Mouse (Mus musculus): ENCODE results near the gene Lcor. TPM values are rescaled to one million over a fixed set of nuclear protein-coding genes. Genes with fewer than 3 reads are reported as not detected.

The Lcor gene
- polyA plus RNA-seq, 1 experiment from 2014 or later: 11.4 TPM

DNA sequence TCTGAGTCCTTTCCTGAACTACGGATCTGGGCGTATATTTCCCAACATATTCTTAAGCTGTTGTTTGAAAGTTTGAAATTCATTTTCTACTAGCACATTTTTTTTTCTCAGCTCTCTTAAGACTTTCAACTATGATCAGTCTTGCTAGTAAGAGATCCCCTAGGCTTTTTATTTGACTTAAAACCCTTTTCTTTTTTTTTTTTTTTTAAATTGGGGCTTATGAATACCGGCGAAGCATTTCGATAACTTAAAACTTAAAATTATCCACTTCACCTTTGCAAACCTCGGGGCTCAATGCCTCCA, 599 bp upstream of the Lcor start:
- Histone ChIP-seq H3K4me2 (ENCODE audit: low read depth, severe bottlenecking) (peak overlapping the region; percentile 86), H3K9me3 (ENCODE audit: control insufficient read depth, low read length) (no peaks in the 10 kb centered on the region), H3K27ac (replicated peaks; ENCODE audit: low read depth, low read length) (no peak overlapping the region; the same call in 1 of the 2 replicates), H3K27me3 (ENCODE audit: control insufficient read depth, insufficient read depth, low read length) (no peaks in the 10 kb centered on the region), H3K4me3 (ENCODE audit: low read depth, low read length) (peak overlapping the region; percentile 88), H3K4me1 (ENCODE audit: control insufficient read depth, insufficient read depth, low read length) (no peaks in the 10 kb centered on the region), H3K9ac (ENCODE audit: low read length) (peak overlapping the region; percentile 90; the same call in 1 of the 2 replicates), H3K36me3 (ENCODE audit: control insufficient read depth, insufficient read depth, low read length) (no peaks in the 10 kb centered on the region)
- ATAC-seq (ENCODE audit: insufficient number of reproducible peaks, low FRiP score, low TSS enrichment, low read depth) (no peak), DNase-seq (ENCODE audit: low spot score) (no peak)
- 6% methylated on average over 6 of the region's 6 CpGs for WGBS

DNA sequence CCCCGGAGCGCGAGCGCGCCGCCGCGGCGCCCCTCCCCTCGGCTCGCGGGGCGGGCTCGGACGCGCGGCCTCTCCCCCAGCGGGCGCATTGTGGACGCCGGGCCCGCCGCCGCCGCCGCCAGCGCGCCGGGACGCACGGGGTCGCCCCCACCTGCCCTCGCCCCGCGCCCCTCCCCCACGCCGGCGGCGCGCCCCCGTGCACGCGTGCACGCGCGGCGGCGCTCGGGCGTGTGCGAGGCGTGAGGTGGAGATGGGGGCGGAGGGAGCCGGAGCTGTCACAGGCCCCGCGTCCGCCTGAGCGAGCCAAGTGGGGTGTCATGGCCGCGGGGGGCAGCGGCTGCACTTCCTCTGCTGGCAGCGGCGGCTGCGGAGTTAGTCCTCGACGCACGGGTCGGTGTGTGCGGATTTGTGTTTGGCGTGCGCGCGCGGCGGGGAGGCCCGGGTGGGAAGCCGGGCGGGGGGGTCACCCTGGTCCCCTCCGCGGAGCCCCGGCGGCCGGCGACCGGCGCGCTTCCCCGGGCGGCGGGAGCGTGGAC, 540 bp downstream of the Lcor start:
- DNase-seq (ENCODE audit: low spot score): peak; percentile 78
- Histone ChIP-seq H3K9ac (ENCODE audit: low read length) (peak overlapping the region; percentile 90), H3K4me3 (ENCODE audit: low read depth, low read length) (peak overlapping the region; percentile 88), H3K4me1 (ENCODE audit: control insufficient read depth, insufficient read depth, low read length) (no peaks in the 10 kb centered on the region), H3K27me3 (ENCODE audit: control insufficient read depth, insufficient read depth, low read length) (no peaks in the 10 kb centered on the region), H3K4me2 (ENCODE audit: low read depth, severe bottlenecking) (peak overlapping the region; percentile 86), H3K36me3 (ENCODE audit: control insufficient read depth, insufficient read depth, low read length) (no peaks in the 10 kb centered on the region), H3K27ac (replicated peaks; ENCODE audit: low read depth, low read length) (peak overlapping the region; percentile 96), H3K9me3 (ENCODE audit: control insufficient read depth, low read length) (no peaks in the 10 kb centered on the region)
- peak; percentile 79 for ATAC-seq (ENCODE audit: insufficient number of reproducible peaks, low FRiP score, low TSS enrichment, low read depth)
- WGBS: under 1% methylated on average over 54 of the region's 91 CpGs

DNA sequence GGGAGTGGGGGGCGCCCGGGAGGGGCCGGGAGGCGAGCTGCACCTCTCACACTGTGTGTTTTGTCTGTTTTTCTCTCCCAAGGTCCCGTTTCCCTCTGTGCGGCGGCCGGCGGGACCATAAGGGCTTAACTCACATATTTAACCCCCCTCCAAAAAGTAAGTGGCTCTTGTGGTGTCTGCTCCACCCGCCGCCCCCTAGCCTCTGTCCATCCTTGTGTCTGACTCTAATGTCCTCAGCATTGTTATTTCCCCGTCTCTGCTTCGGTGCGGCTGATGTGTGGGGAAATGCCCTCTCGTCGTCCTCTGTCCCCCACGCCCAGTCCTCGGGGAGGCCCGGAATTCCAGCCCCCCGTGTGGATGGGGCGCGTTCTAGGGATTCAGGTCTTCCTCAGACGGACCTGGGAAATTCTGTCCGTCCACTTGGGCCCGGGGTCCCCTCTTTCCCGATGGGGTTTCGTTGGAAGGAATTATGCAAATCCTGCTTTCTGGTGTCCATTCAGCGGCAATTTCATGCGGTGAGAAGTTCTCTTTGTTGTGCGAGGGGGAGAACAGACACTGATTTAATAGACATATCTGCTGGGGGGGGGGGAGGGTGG, 1.1 kb downstream of the Lcor start:
- Histone ChIP-seq H3K27me3 (ENCODE audit: control insufficient read depth, insufficient read depth, low read length) (no peaks in the 10 kb centered on the region), H3K9ac (ENCODE audit: low read length) (peak overlapping the region; percentile 90), H3K9me3 (ENCODE audit: control insufficient read depth, low read length) (no peaks in the 10 kb centered on the region), H3K4me2 (ENCODE audit: low read depth, severe bottlenecking) (peak overlapping the region; percentile 86), H3K4me1 (ENCODE audit: control insufficient read depth, insufficient read depth, low read length) (no peaks in the 10 kb centered on the region), H3K4me3 (ENCODE audit: low read depth, low read length) (peak overlapping the region; percentile 88), H3K27ac (replicated peaks; ENCODE audit: low read depth, low read length) (peak overlapping the region; percentile 96), H3K36me3 (ENCODE audit: control insufficient read depth, insufficient read depth, low read length) (no peaks in the 10 kb centered on the region)
- peak; percentile 52 for DNase-seq (ENCODE audit: low spot score)
- ATAC-seq (ENCODE audit: insufficient number of reproducible peaks, low FRiP score, low TSS enrichment, low read depth): 0 out of 2 replicates have a peak, but pooled peaks have one; percentile 31
- WGBS: under 1% methylated on average over 28 of the region's 30 CpGs

DNA sequence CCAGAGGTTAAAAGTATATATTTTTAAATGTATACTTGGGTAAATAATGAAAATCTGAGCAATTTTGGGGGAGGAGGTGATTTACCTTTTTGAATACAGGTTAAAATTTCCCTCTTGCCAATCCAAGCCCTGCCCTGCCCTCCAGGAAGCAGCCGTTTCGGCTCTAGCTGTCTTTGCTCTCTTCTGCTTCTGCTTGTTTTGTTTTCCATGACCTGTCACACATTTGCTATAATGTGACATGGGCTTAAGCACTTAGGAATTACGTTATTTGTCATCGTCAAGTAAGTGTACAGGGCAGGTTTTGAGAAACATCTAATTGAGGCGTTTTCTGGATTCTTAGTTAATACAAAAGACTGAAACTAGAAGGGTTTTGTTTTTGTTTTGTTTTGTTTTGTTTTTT, 1.9 kb downstream of the Lcor start:
- 42% methylated on average over 5 of the region's 5 CpGs for WGBS

DNA sequence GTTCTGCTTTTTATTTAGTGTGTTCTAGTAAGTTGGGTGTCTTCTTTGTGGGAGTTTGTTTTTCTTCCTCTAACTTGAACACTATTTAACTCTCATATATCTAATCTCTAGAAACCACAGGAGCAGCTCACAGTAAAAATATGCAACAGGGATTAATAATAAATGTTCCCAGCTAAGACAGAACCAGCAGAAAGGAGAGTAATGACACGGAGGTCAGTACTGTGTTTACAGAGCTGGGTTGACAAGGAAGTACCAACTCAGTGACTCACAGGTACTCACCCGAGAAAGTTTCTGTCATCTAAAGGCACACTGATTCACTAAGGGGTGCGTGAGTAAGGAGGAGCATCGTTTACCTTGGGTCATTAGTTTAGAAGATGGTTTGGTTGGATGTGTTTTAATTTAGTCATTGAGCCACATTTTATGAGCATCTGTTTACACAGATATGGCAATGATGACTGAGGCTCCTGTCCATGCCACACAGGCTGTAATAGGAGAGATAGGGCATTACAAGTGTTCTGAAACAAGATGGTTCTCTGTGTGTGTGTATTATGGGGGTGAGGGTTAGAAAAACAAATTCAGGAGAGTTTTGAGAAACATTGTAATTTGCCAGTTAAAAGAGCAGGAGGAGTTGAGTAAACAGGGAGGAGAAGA, 13.1 kb downstream of the Lcor start:
- no peaks in the 10 kb centered on the region for H3K4me1 ChIP-seq (ENCODE audit: control insufficient read depth, insufficient read depth, low read length)
- H3K27ac ChIP-seq (replicated peaks; ENCODE audit: low read depth, low read length): no peak overlapping the region
- no peaks in the 10 kb centered on the region for H3K36me3 ChIP-seq (ENCODE audit: control insufficient read depth, insufficient read depth, low read length)
- H3K4me3 ChIP-seq (ENCODE audit: low read depth, low read length): no peak overlapping the region
- ATAC-seq (ENCODE audit: insufficient number of reproducible peaks, low FRiP score, low TSS enrichment, low read depth) (no peak), DNase-seq (ENCODE audit: low spot score) (no peak)
- 77% methylated on average over 4 of the region's 4 CpGs for WGBS
- H3K27me3 ChIP-seq (ENCODE audit: control insufficient read depth, insufficient read depth, low read length): no peaks in the 10 kb centered on the region
- no peak overlapping the region for H3K9ac ChIP-seq (ENCODE audit: low read length)
- H3K9me3 ChIP-seq (ENCODE audit: control insufficient read depth, low read length): no peaks in the 10 kb centered on the region
- no peak overlapping the region for H3K4me2 ChIP-seq (ENCODE audit: low read depth, severe bottlenecking)

More for the DNA sequence above, 1.9 kb downstream of the Lcor start:
- Histone ChIP-seq H3K4me3 (ENCODE audit: low read depth, low read length) (no peak overlapping the region), H3K9me3 (ENCODE audit: control insufficient read depth, low read length) (no peaks in the 10 kb centered on the region), H3K4me1 (ENCODE audit: control insufficient read depth, insufficient read depth, low read length) (no peaks in the 10 kb centered on the region), H3K36me3 (ENCODE audit: control insufficient read depth, insufficient read depth, low read length) (no peaks in the 10 kb centered on the region), H3K4me2 (ENCODE audit: low read depth, severe bottlenecking) (0 out of 2 replicates have a peak overlapping the region, but pooled peaks have one; percentile 19), H3K27me3 (ENCODE audit: control insufficient read depth, insufficient read depth, low read length) (no peaks in the 10 kb centered on the region), H3K27ac (replicated peaks; ENCODE audit: low read depth, low read length) (no peak overlapping the region), H3K9ac (ENCODE audit: low read length) (no peak overlapping the region)
- no peak for ATAC-seq (ENCODE audit: insufficient number of reproducible peaks, low FRiP score, low TSS enrichment, low read depth)
- DNase-seq (ENCODE audit: low spot score): no peak

DNA sequence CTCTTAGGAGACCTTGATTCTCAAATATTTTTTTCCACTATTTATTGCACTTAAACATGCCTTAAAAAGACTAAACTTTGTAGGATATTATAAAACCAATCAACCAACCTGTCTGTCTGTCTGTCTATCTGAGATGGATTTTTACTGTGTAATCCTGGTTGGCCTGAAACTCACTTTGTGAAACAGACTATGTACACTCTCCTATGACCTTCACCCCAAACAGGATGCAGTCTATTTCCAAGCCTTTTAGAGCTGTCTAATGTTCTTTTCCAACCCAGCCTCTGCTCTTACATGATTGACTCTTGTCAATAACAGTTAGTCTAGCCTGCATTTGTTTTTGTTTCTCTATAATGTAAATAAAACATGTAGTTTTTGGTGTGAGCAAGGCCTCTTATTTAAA, 13.6 kb downstream of the Lcor start:
- Histone ChIP-seq H3K4me3 (ENCODE audit: low read depth, low read length) (no peak overlapping the region), H3K9ac (ENCODE audit: low read length) (no peak overlapping the region), H3K27me3 (ENCODE audit: control insufficient read depth, insufficient read depth, low read length) (no peaks in the 10 kb centered on the region), H3K36me3 (ENCODE audit: control insufficient read depth, insufficient read depth, low read length) (no peaks in the 10 kb centered on the region), H3K9me3 (ENCODE audit: control insufficient read depth, low read length) (no peaks in the 10 kb centered on the region), H3K4me2 (ENCODE audit: low read depth, severe bottlenecking) (no peak overlapping the region), H3K4me1 (ENCODE audit: control insufficient read depth, insufficient read depth, low read length) (no peaks in the 10 kb centered on the region), H3K27ac (replicated peaks; ENCODE audit: low read depth, low read length) (no peak overlapping the region)
- DNase-seq (ENCODE audit: low spot score) (no peak), ATAC-seq (ENCODE audit: insufficient number of reproducible peaks, low FRiP score, low TSS enrichment, low read depth) (no peak)

DNA sequence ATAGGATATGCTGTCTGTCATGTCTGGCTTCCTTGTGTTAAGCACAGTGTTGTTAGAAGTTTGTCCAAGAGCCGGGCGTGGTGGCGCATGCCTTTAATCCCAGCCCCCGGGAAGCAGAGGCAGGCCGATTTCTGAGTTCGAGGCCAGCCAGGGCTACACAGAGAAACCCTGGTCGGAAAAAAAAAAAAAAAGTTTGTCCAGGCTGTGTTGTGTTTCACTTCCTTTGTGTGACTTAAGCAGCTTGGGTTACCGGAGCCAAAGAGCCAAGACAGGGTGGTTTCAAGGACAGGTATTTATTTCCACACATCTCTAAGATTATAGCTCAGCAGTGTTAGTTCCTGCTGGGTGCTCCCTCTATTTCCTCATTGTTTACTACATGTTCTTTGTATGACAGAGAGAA, 25.4 kb downstream of the Lcor start:
- no peak overlapping the region for H3K27ac ChIP-seq (replicated peaks; ENCODE audit: low read depth, low read length)
- ATAC-seq (ENCODE audit: insufficient number of reproducible peaks, low FRiP score, low TSS enrichment, low read depth) (no peak), DNase-seq (ENCODE audit: low spot score) (no peak)
- no peaks in the 10 kb centered on the region for H3K9me3 ChIP-seq (ENCODE audit: control insufficient read depth, low read length)
- no peaks in the 10 kb centered on the region for H3K36me3 ChIP-seq (ENCODE audit: control insufficient read depth, insufficient read depth, low read length)
- WGBS: 95% methylated on average over 8 of the region's 8 CpGs
- H3K4me1 ChIP-seq (ENCODE audit: control insufficient read depth, insufficient read depth, low read length): no peaks in the 10 kb centered on the region
- no peak overlapping the region for H3K4me2 ChIP-seq (ENCODE audit: low read depth, severe bottlenecking)
- no peak overlapping the region for H3K4me3 ChIP-seq (ENCODE audit: low read depth, low read length)
- no peaks in the 10 kb centered on the region for H3K27me3 ChIP-seq (ENCODE audit: control insufficient read depth, insufficient read depth, low read length)
- no peak overlapping the region for H3K9ac ChIP-seq (ENCODE audit: low read length)

DNA sequence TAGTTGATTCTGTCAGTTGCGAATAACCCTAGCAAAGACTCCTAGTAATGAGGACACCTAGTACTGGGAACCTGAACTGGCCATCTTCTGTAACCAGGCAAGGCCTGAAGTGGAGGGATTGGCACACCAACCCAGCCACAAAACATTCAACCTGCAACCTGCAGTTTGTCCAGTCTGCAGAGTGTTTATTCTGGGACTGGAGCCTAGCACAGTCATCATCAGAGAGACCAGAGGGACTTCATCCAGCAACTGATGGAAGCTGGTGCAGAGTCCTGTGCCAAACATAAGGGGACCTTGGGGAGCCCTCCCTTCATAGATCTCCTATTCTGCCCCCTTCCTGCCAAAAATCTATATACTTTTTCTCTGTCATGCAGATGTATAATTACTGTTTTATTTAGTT, 32.4 kb downstream of the Lcor start:
- Histone ChIP-seq H3K27ac (replicated peaks; ENCODE audit: low read depth, low read length) (no peak overlapping the region), H3K4me1 (ENCODE audit: control insufficient read depth, insufficient read depth, low read length) (no peaks in the 10 kb centered on the region), H3K36me3 (ENCODE audit: control insufficient read depth, insufficient read depth, low read length) (no peaks in the 10 kb centered on the region), H3K4me2 (ENCODE audit: low read depth, severe bottlenecking) (no peak overlapping the region), H3K4me3 (ENCODE audit: low read depth, low read length) (no peak overlapping the region), H3K9ac (ENCODE audit: low read length) (no peak overlapping the region), H3K9me3 (ENCODE audit: control insufficient read depth, low read length) (no peaks in the 10 kb centered on the region), H3K27me3 (ENCODE audit: control insufficient read depth, insufficient read depth, low read length) (no peaks in the 10 kb centered on the region)
- DNase-seq (ENCODE audit: low spot score) (no peak), ATAC-seq (ENCODE audit: insufficient number of reproducible peaks, low FRiP score, low TSS enrichment, low read depth) (no peak)
- WGBS: 90% methylated on average over 1 of the region's 1 CpGs

All from limb, embryonic 11.5 days (tissue).